Mouse (Mus musculus) left cerebral cortex, adult 18-20 months (tissue): Measurements from ENCODE around the gene Smtn. TPM values are rescaled to one million over a fixed set of nuclear protein-coding genes. Genes with fewer than 3 reads are reported as not detected.

ENCODE experiments used
- DNase-seq, 2 experiments: peaks; one replicate each; pipeline ENCODE4 v3.0.0; 2021 to 2022; ENCODE audit warnings: low spot score in 2 of 2, mixed read lengths in 1 of 2
- total RNA-seq, 2 experiments: library from RNA; stranded (reverse); gene quantifications; 2 replicates each; pipeline ENCODE4 v1.2.3; 2021

Smtn gene
- total RNA-seq, 2 experiments from 2014 or later, result 6.0 to 6.5 TPM

DNA sequence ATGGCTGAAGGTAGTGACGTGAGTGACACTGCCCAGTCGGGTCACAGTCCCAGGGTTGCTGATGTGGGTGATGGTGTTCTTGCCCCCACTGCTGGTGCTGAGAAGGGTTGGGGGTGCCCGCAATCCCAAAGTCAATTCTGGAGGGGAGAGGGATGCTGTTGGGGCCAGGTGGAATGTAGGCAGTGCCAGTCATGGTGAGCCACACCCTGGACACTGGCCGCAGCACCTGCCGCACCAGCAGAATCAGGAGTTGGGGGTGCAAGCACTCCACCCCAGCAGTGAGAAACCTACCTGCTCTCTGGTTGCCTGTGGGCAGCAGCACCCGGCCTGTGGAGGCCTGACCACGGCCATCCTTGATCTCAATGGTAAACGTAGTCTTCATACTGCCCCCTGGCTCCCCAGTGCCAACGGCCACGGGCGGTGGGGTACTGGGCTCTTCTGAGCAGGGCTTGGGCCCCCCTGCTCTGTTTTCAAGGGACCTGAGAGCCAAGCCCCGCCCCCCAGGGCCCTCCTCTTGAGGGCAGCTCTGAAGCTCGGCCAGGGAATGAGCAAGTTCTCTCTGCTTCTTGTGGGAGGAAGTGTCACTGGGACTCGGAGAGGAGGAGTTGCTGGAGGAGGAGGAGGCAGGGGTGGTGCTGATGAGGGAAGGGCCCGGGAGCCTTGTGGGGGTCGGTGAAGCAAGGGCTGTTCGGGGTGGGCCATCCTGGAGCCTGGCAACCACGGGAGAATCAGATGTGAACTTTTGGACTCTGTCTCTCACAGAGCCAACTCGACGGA is 10.7 kb downstream of the Smtn start:
- DNase-seq, result no peak

DNA sequence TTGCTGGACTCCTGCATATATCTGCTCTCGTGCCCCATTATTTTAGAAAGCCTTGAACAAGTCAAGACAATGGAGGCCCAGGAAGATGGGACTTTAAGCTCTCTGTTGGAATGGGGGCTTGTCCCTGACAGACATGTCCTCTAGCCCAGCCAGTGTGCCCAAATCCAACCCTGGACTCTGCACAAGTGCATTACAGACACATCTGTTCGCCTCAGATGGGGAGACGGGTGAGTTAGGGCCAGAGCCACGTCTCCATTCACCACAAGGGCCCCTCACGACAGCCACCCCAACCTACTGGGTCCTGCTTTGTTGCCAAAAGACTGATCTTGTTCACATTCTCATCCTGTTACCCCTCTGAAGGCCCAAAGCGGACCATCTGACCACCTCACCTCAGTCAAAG is 12.2 kb downstream of the Smtn start:
- no peak for DNase-seq

DNA sequence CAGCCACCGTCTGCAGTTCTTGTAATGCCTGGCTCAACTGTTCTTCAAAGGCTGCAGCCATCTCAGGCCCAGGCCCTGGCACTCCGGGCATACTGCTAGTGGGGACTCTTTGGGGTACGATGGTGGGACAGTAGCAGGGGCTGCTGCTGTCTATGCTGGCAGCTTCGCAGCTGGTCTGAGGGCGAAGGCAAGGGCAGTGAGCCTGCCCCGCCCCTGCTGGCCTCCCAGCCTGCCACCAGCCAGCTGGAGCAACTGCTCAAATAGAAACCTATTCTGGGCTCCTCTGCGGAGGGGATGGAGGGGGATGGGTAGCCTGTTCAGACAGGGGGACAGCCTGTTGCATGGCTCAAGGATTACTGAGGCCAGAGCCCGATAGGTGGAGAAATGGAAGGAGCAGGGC is 12.6 kb downstream of the Smtn start:
- no peak for DNase-seq

DNA sequence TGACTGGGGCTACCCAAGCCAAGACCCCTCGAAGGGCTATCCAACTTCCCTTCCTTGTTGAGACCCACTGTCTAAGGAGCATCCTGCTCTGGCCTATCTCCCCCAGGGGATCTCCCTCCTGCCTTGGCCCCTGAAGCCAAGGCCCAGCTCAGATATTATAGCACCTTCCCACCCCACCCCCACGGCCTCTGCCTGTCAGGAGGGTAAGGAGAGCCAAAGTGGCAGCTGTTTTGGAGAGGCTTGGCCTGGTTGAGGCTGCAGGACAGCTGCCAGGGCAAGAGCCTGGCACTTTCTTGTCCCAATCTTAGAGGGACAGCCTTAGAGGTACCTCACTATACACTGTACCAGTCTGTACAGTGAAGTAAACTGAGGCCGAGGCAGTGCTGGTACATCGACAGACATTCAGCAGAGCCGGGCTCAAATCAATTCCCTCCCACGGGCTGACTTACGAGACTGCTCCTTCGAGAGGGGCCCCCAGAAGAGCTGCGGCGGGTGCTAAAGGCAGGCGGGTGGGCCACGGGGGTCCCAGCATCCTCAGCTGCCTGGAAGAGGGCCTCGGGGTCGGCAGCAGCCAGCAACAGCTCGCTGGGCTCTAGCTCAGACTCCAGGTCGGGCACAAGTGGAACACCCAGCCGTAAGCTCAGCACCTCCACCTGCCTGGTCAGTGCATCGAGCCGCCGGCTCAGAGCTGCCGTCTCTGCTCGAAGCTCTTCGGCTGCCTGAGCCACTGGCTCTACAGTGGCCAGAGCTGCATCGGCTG is 13.3 kb downstream of the Smtn start:
- no peak for DNase-seq

DNA sequence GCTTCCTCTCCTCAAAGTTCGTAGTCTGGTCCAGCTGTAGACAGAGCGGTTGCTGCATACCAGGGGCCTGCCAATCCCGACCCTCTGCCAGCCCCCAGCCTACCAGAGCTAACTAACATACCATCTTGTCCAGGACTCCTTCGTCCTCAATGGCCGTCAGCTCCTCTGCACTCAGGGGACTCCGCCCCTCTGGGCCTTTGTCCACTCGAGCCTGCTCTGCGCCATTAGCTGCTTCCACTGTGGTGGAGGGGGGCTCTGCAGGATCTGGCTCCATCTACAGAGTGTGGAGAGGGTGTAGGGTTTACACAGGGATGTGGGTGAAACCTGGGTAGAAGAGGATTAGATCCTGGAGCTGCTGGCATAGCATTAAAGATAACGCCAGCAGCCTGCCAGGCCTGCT is 14.2 kb downstream of the Smtn start:
- no peak for DNase-seq

DNA sequence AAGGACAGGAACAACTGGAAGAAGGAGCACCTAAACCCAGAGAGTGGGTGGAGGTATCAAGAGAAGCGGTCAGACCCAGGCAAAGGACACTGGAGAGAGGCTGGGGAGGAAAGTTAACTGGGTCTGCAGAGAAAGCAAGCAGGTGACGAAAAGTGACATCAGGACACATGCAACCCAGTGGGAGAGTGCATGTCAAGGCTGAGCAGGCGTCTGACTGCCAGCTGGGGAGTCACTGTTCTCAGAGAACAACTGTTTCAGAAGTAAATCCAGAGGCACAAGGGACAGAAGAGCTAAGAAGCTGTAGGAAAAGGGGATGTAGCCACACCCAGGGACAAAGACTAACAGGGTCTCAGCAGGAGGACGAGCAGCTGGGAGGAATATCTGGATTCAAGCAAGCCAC is 14.9 kb downstream of the Smtn start:
- DNase-seq, result no peak

DNA sequence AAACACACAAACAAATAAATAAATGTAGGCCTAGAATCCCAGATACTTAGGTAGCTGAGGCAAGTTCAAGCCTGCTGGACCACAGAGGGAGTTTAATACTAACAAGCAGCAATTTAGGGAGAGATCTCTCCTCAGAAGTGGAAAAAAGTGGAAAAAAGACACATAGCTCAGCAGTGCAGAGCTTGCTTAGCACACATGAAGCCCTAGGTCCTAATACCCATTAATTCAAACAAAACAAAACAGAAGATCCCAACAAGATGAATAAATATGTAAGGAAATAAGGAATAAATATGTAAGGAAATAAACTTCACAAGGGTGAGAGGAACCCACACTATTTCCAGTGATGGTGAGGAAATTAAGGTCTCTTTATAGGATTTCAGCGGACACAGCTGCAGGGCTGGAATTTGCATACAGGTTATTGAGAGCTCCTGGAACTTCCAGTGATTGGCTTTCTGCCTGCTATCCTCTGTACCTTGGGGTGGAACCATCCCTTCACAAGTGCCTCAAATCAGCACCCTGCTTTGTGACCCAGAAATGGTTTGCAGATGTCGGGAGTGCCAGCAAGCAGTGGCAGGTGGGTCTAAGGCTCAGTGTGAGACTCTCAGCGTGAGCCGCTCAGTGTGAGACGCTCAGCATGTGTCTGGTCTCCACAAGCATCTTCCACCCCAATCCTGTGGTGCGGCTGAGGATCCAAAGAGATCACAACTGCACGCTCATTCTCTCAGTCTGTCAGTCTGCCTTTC is 16.4 kb downstream of the Smtn start:
- no peak for DNase-seq

DNA sequence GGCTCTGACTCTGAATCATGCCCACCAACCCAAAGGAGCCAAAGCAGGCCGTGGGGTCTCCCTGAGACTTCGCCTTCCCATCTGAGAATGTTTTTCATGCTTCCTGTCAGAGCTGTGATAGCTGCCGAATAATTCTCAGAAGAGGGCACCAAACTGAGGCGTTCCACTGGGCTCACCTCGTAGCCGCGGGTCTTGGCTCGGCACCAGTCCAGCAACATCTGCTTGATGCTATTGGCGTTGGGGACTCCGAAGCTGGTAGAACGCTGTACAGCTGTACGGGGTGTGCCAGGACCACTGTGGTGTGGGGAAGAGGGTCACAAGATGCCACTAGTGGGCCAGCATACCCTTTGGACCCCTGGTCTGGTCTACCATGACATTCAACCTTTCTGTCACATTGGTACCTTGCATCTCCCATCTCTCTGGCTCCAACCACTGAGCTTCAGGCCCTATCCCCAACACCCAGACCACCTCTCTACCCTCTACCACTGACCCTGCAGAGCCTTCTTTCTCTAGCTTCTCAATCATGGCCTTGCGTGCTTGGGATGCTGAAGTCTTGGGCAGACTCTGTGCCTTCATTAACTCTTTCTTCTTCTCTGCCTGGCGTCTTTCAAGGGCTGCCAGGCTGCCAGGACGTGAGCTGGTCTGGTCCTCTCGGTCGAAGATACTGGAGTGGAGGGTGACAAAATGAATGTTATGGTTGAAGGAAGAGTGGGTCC is 18.0 kb downstream of the Smtn start:
- DNase-seq, result no peak

DNA sequence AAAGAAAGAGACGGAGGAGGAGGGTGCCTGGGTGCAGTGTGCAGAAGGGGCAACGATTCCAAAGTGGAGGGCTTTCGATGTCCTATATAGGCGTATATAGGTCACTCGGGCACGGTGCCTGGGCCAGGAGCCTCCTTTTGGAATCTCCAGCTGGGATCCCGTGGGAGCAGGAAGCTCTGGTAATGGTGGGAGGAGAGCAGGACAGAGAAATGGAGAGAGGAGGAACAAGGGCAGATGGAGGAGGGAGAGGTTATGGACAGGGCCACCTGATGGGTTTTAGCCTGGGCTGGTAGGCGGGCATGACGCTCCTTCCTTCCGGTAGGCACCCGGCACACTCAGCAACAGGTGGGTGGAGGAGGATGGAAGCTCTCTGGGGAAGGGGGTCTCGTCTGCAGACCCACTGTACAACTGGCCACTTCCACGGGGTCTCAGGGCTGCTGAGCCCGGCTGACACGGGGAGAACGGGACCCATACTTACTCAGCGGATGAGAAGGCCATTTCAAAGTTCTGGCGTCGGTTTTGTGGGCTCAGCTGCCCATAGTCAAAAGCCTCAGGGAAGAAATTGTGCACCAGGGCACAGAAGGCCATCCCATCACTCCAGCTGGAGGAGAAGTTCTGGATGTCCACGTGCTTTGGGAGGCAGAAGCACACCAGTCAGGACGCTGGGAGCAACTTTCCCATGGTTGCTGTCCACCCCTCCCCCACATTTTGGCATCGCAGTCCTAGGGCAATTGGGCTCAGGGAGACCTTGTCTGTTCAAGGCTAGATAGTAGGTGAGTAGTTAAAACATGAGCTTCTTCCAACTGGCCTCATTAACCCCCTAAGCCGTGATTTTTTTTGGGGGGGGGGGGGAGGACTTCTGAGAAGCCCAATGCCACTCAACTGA is 18.8 kb downstream of the Smtn start:
- no peak for DNase-seq

DNA sequence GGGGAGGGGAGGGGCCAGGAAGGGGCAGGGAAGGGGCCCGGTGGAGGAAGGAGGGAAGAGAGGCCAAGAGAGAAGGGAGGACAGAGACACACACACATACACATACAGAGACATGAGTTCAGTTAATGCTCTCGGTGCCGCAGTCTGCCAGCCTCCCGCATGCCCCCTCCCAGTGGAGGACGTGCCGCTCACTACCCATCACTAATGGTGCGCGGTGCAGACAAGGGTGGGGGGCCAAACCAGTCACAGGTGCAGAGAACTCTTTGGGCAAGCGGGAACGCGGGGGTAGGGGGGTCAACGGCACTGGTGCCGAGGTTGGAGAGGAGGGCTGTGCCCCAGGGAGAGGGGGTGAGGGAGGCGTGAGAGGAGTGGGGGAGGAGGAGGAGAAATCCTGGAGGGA is 19.5 kb downstream of the Smtn start:
- DNase-seq, result no peak

DNA sequence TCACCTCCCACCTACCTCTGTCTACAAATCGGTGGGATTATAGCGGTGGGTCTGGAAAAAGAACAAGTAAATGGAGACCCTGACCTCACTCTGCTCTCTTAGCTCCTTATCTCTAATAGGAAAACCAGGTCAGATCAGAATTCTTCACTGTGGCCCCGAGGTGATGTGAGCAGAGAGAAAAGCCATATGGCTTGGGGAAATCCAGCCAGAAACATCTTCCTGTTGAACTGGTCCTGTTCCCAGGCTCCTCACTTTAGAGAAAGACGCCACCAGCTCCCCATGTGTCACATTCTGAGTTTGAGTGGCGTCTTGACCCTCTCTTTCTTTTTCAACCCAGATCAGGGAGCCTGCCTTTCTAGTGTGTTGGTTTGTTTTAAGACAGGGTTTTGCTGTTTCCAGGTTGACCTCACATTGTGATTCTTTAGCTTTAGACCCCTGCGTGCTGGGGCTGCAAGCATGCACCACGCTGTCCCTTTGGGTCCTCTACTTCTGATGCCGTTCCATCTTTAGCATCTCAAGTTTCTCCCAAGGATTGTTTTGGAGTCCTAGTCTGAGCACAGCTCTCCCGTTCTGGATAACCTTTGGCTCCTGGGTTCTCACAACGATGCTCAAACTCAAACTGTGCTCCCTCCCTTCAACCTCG is 20.5 kb downstream of the Smtn start:
- no peak for DNase-seq

DNA sequence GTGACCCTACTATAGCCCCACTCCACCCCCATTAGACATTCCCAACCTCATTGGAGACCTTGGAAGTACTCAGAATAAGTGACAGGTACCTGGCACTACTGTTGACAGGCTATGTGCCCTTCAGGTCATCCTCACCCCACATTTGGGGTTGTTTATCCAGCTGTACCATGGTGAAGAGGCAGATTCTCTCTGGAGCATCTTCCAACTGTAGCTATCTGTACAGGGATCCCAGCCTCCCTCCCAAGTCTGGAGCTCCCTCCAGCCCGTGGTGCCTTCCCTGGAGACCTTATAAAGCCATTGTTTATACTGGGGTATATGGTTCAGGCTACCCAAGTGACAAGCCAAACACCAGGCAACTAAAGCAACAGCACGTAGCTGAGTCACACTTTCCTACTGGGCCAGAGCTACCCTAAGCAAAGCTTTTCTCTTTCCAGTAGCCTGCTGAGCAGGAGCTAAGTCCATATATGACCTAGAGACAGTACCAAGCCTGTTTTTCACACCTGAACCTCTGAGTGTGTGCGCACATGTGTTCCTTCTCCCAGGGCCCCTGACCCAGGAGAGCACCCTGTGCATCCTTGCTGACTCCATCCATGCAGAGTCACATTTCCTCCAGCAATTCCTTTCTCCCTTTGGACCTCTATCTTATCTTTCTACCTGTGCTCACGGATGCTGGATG is 21.2 kb downstream of the Smtn start:
- no peak for DNase-seq

DNA sequence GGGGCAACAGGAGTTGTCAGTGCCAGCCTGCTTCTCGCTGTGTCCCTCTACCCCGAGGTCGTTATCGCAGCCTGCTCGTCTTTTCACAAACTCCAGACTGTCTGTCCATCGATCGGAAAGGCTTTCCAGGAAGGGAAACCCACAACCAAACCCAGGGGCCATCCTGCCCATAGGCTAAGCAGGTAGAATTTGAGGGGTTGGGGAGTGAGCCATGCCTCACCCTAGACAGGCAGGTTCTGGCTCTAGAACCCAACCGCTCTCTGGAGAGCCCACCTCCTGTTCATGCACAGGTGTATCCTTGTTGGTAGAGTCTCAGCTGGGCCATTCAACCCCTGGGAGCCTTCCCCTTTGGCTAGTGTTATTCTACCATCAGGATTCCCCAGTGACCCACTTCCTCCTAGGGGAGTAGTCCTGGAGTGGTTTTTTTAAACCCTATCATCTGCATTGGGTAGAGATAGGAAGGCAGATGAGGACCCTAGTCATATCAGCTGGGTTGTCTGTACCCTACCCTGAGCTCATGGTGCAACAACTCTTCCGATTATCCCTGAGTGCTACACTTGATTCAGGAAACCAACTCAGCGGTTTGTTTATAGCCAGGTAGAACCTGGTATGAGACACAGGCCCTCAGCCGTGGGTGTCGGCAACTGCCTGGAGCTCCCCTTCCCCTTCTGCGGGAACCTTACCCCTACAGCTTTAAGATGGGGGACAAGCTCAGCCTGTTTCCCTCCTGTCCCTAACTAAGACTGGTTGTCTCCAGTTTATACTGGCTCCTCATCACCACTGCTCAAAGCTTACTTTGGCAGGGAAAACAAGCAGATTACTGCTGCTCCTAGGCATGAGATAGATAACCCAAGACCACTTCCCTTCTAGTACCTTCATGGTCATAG is 22.3 kb downstream of the Smtn start:
- no peak for DNase-seq

DNA sequence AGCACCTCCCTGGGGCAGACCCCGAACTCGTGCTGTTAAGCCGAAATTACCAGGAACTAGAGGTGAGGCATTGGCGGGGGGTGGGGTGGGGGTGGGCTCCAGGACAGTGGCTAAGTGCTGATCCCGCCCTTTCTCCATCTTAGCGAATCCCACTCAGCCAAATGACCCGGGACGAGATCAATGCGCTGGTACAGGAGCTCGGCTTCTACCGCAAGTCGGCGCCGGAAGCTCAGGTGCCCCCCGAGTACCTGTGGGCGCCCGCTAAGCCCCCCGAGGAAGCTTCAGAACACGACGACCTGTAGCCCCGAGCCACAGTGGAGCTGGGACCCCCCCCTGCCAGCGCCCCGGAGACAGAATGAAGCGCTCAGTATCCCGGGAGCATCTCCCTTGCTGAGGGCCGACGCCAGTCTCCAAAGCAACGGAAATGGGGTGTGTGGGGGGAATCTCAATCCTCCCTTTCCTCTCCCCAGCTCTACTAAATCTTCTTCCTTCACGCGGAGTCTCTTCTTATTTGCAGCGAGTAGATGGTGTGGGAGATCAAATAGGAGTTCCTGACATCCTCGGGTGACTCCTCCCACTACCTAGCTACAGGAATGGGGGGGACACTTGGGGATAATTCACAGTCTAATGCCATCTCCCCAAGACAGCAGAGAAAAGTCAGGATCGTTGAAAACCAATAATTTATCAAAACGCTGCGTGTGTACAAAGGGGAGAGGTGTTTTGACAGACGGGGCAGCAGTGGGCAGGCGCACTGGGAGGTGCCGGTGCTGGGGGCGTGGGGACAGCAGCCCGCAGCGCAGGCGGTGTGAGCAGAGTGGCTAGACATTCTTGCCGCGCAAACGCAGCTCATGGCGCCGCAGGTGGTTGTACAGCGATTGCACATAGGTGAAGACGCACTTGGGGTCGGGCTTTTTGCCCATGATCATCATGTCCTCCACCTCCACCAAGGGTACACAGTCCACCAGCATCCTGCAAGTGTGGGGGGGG is 23.3 kb downstream of the Smtn start:
- peak; percentile 34 to 50 for DNase-seq

DNA sequence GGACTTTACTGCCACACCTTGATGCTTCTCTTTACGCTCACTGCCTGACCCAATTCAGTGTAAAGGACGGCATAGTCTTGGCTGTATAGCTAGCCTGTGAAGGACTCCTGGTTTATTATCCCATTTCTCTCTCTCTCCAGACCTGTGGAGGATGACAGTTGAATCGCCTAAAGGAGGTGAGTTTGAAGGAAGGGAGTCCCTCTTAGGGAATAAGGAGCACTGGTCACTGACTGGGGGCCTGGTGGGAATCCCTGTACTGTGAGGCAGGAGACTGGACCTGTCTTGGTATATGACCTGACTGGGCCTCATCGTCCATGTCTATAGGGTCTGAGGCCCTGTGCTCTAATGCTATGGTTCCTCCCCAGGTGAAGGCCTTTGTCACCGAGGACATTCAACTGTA is 24.3 kb downstream of the Smtn start:
- no peak for DNase-seq

DNA sequence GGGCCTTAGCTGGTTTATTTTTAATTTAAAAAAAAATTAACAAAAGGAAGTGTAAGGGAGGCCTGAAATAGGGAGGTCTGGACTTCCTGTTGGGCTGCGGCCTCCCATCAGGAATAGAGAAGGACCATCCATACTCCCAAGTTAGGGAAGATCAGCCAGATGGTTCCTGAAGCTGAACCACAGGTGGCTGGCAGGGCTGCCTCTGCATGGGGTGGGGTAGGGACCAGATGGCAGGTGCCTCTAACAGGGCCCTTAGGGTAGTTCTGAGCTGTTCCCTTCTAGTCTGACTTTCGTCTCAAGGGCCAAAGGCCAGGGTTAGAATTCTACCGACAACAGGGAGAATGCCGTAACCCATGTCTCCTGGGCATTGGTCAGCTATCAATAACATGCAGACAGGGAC is 24.8 kb downstream of the Smtn start:
- DNase-seq, result no peak

DNA sequence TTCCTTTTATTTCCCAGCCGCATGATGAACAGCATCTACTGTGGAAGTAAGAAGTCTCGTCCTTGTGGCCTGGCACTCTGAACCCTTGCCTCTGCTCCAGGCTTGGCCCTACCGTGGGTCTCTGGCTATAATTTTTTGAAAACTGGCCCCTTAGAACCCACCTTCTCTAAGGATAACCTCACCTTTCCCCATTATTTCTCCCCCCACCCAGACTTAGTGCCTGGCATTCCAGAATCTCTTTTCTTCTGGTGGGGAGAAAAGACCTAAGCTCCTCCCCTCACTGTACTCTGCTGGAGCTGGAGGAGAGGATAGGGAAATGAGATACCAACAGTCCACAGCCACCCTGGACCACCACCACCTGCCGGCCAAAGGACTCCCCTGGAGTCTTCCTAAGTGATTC is 25.2 kb downstream of the Smtn start:
- no peak for DNase-seq
